Mouse (Mus musculus): ENCODE data around the gene Fam83e. TPM values are rescaled to one million over a fixed set of nuclear protein-coding genes. Genes with fewer than 3 reads are reported as not detected.
A peak's percentile ranks its signal among the peaks of the same experiment; 100 is the strongest.

Gene Fam83e
- total and polyA plus RNA-seq, 2 experiments: 0.10 to 0.18 TPM

GRCm38 (mm10) chr7:45716952-45717917, 3.8 kb upstream of the Fam83e start:
- no peak for TF ChIP-seq CTCF (IDR thresholded peaks at IDR 0.05; ENCODE audit: low read depth, low read length)
- no peak for TF ChIP-seq POLR2A (IDR thresholded peaks at IDR 0.05; ENCODE audit: extremely low read depth, insufficient read depth, low read length)
- H3K79me2 ChIP-seq (ENCODE audit: control insufficient read depth, insufficient read depth, low read length): peaks cover 5% of the 10 kb centered on the region; the same call in 1 of the 2 replicates
- no peaks in the 10 kb centered on the region for H3K27me3 ChIP-seq (ENCODE audit: control insufficient read depth, insufficient read depth, low read length)
- no peak for DNase-seq (ENCODE audit: extremely low read depth, low read depth, low spot score)
- WGBS: 3% methylated on average over 31 of the region's 31 CpGs
- H3K27ac ChIP-seq (replicated peaks; ENCODE audit: insufficient read depth, low read depth, low read length): peak overlapping the region; percentile 89
- H3K4me3 ChIP-seq (ENCODE audit: insufficient read depth, low read depth, low read length): peak overlapping the region; percentile 74
- H3K4me1 ChIP-seq (ENCODE audit: control insufficient read depth, insufficient read depth, low read length): peaks cover 28% of the 10 kb centered on the region
- H3K36me3 ChIP-seq (ENCODE audit: control insufficient read depth, insufficient read depth, low read length): peaks cover 7% of the 10 kb centered on the region
- H3K9ac ChIP-seq (ENCODE audit: low read depth, low read length): peak overlapping the region; percentile 82

- TF ChIP-seq CTCF (IDR thresholded peaks at IDR 0.05; ENCODE audit: low read depth, low read length) (no peak), POLR2A (IDR thresholded peaks at IDR 0.05; ENCODE audit: extremely low read depth, insufficient read depth, low read length) (peak; percentile 97)
- H3K27me3 ChIP-seq (ENCODE audit: control insufficient read depth, insufficient read depth, low read length): no peaks in the 10 kb centered on the region
- peaks cover 5% of the 10 kb centered on the region; the same call in 1 of the 2 replicates for H3K79me2 ChIP-seq (ENCODE audit: control insufficient read depth, insufficient read depth, low read length)
- H3K4me1 ChIP-seq (ENCODE audit: control insufficient read depth, insufficient read depth, low read length): peaks cover 23% of the 10 kb centered on the region
- peaks cover 7% of the 10 kb centered on the region for H3K36me3 ChIP-seq (ENCODE audit: control insufficient read depth, insufficient read depth, low read length)
- H3K27ac ChIP-seq (replicated peaks; ENCODE audit: insufficient read depth, low read depth, low read length): peak within 1 kb of the TSS; percentile 89
- H3K9ac ChIP-seq (ENCODE audit: low read depth, low read length): peak within 1 kb of the TSS; percentile 89
- DNase-seq (ENCODE audit: extremely low read depth, low read depth, low spot score): peak; percentile 93
- peak within 1 kb of the TSS; percentile 79 for H3K4me3 ChIP-seq (ENCODE audit: insufficient read depth, low read depth, low read length)
- under 1% methylated on average over 41 of the region's 41 CpGs for WGBS
These were observed 3.1 kb upstream of the Fam83e start, which contains the start of gene Sphk2 for GRCm38 (mm10) chr7:45717918-45718297. Sphk2 (minus strand) TSS chr7:45718002.

- Histone ChIP-seq H3K9ac (ENCODE audit: low read depth, low read length) (peak overlapping the region; percentile 89), H3K27ac (replicated peaks; ENCODE audit: insufficient read depth, low read depth, low read length) (peak overlapping the region; percentile 27), H3K4me3 (ENCODE audit: insufficient read depth, low read depth, low read length) (peak overlapping the region; percentile 79), H3K36me3 (ENCODE audit: control insufficient read depth, insufficient read depth, low read length) (peaks cover 7% of the 10 kb centered on the region), H3K4me1 (ENCODE audit: control insufficient read depth, insufficient read depth, low read length) (peaks cover 20% of the 10 kb centered on the region), H3K79me2 (ENCODE audit: control insufficient read depth, insufficient read depth, low read length) (peaks cover 5% of the 10 kb centered on the region; the same call in 1 of the 2 replicates), H3K27me3 (ENCODE audit: control insufficient read depth, insufficient read depth, low read length) (no peaks in the 10 kb centered on the region)
- WGBS: under 1% methylated on average over 20 of the region's 20 CpGs
- peak; percentile 28 for DNase-seq (ENCODE audit: extremely low read depth, low read depth, low spot score)
- TF ChIP-seq POLR2A (IDR thresholded peaks at IDR 0.05; ENCODE audit: extremely low read depth, insufficient read depth, low read length) (no peak), CTCF (IDR thresholded peaks at IDR 0.05; ENCODE audit: low read depth, low read length) (no peak)
These were observed 2.7 kb upstream of the Fam83e start for GRCm38 (mm10) chr7:45718331-45718730.

- no peaks in the 10 kb centered on the region for H3K27me3 ChIP-seq (ENCODE audit: control insufficient read depth, insufficient read depth, low read length)
- H3K4me1 ChIP-seq (ENCODE audit: control insufficient read depth, insufficient read depth, low read length): peaks cover 20% of the 10 kb centered on the region
- no peak overlapping the region for H3K4me3 ChIP-seq (ENCODE audit: insufficient read depth, low read depth, low read length)
- H3K27ac ChIP-seq (replicated peaks; ENCODE audit: insufficient read depth, low read depth, low read length): no peak overlapping the region
- DNase-seq (ENCODE audit: extremely low read depth, low read depth, low spot score): no peak
- TF ChIP-seq CTCF (IDR thresholded peaks at IDR 0.05; ENCODE audit: low read depth, low read length): no peak
- TF ChIP-seq POLR2A (IDR thresholded peaks at IDR 0.05; ENCODE audit: extremely low read depth, insufficient read depth, low read length): no peak
- WGBS: 84% methylated on average over 10 of the region's 10 CpGs
- peaks cover 7% of the 10 kb centered on the region for H3K36me3 ChIP-seq (ENCODE audit: control insufficient read depth, insufficient read depth, low read length)
- peak overlapping the region; percentile 30 for H3K9ac ChIP-seq (ENCODE audit: low read depth, low read length)
- H3K79me2 ChIP-seq (ENCODE audit: control insufficient read depth, insufficient read depth, low read length): peaks cover 5% of the 10 kb centered on the region; the same call in 1 of the 2 replicates
These were observed 1.8 kb upstream of the Fam83e start for GRCm38 (mm10) chr7:45719180-45719579.

- no peaks in the 10 kb centered on the region for H3K27me3 ChIP-seq (ENCODE audit: control insufficient read depth, insufficient read depth, low read length)
- H3K27ac ChIP-seq (replicated peaks; ENCODE audit: insufficient read depth, low read depth, low read length): no peak overlapping the region
- WGBS: 90% methylated on average over 16 of the region's 16 CpGs
- peaks cover 7% of the 10 kb centered on the region for H3K36me3 ChIP-seq (ENCODE audit: control insufficient read depth, insufficient read depth, low read length)
- H3K9ac ChIP-seq (ENCODE audit: low read depth, low read length): no peak overlapping the region
- DNase-seq (ENCODE audit: extremely low read depth, low read depth, low spot score): no peak
- TF ChIP-seq POLR2A (IDR thresholded peaks at IDR 0.05; ENCODE audit: extremely low read depth, insufficient read depth, low read length) (no peak), CTCF (IDR thresholded peaks at IDR 0.05; ENCODE audit: low read depth, low read length) (no peak)
- H3K79me2 ChIP-seq (ENCODE audit: control insufficient read depth, insufficient read depth, low read length): peaks cover 5% of the 10 kb centered on the region; the same call in 1 of the 2 replicates
- H3K4me3 ChIP-seq (ENCODE audit: insufficient read depth, low read depth, low read length): no peak overlapping the region
- peaks cover 20% of the 10 kb centered on the region for H3K4me1 ChIP-seq (ENCODE audit: control insufficient read depth, insufficient read depth, low read length)
These were observed 1.1 kb upstream of the Fam83e start for GRCm38 (mm10) chr7:45719738-45720412.
